Mouse (Mus musculus) liver, postnatal 0 days (tissue): ENCODE measurements at regions not wholly inside any gene's neighbourhood (a gene's known extent, or its start where the extent isn't known, plus 50 kb on each side); places are given as distances from the start of the nearest gene placed in this dataset.

Experiments
- CTCF ChIP-seq: sonication (generic); IDR thresholded peaks from 2 replicates; pipeline ENCODE4 v1.5.1; 2016; ENCODE audit warnings: antibody characterized with exemption, low read depth
- EP300 ChIP-seq: IDR thresholded peaks from 2 replicates; pipeline ENCODE4 v1.6.1; 2016; ENCODE audit warnings: antibody characterized with exemption, low read depth, mild to moderate bottlenecking

DNA sequence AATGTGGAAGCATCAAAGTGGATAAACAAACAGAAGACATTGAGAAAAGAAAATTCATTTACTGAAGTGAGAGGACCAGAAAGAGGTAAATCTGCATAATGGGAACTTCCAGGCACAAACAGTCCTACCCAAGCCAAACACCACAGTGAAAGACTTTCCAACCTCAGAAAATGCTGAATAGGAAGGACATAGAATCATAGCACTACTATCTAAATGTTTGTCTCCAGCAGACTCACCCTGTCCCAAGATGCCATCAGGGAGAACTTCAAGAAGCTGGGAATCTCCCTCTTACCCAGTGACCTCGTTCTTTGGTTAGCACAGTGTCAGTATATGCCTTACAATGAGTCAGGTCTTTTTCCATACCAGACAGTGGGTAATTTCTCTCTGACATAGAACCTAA is 783.4 kb downstream of the Stpg2 start:
- no peak for TF ChIP-seq CTCF
- no peak for TF ChIP-seq EP300
